Mouse (Mus musculus) cerebellum, postnatal 10 days (tissue): ENCODE measurements around the gene Hs3st2.

ENCODE experiments used
- DNase-seq, 2 experiments: peaks; one replicate each; pipeline ENCODE4 v3.0.0; 2021; ENCODE audit warnings: mixed read lengths in 2 of 2

Gene Hs3st2

DNA sequence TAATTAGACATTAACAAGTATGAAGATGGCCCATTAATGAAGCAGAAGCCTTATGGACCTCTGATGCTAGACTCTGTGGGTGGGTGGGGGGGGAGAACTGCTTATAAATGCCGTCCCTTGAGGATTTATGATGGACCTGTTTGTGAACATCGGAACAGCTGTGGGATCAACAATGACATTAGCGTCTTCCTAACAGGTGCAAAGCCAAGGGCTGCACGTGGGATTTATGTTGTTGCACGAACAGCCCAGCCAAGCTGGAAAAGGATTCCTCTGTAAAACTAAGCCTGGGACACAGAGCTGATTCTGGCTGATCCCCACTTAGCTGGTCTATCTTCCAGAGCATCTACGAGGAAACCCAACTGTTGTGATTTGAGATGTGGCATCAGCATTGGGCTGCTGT, 69.0 kb downstream of the Hs3st2 start:
- no peak for DNase-seq

DNA sequence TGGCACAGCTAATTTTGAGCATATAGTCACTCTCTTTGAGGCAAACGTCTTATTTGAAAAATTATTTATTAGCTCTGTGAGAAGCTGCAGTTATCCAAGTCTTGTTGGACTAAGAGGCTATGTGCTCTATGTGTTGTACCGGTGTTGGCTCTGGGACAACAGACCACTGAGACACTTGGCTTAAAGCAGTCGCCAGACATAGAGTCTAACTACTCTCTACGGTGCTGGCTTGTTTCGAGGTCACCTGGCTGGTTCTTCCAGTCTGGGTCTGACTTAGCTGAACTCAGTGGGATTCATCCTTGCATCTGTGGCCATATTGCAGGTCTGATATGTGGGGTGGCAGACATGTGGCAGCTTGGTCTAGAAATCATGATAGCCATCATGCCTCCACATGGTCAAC, 72.8 kb downstream of the Hs3st2 start:
- DNase-seq, result peak; percentile 83 to 89

DNA sequence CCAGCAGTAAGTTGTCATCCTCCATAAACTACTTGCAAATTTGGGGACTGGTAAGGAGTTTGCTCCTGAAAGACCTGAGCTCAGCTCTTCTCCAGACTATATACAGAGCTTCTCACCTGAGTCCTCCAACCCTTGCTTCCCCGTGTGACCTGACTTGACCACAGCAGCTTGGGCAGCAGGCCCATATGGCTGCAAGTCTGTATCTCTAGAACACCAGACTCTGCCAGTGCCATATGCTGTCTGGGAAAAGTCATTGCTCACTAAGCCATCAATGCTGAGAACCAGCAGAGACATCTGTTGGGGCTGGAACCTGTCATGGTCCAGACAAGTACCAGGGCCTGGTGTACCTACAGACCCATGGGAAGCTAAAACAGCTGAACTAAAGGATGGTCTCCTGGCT, 73.5 kb downstream of the Hs3st2 start:
- peak; percentile 70 to 78 for DNase-seq

DNA sequence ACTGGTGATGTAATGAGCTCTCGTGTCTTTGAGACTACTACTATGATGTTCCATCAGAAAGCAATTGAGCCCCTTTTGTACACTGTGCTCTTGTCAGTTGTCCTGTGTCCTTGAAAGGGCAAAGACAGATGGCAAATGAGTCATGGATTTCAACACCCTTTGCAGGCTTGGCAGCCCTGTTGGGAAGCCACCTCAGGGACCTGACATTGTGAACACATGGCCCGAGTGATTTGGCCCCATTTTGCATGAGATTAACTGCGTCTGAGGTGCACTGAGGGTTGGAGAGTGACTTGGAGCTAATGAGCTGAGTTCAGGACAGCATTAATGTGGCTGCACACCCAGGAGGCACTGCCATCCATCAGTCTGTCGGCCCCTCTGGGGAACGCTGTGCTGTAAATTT, 74.7 kb downstream of the Hs3st2 start:
- DNase-seq, result peak; percentile 44 to 63

DNA sequence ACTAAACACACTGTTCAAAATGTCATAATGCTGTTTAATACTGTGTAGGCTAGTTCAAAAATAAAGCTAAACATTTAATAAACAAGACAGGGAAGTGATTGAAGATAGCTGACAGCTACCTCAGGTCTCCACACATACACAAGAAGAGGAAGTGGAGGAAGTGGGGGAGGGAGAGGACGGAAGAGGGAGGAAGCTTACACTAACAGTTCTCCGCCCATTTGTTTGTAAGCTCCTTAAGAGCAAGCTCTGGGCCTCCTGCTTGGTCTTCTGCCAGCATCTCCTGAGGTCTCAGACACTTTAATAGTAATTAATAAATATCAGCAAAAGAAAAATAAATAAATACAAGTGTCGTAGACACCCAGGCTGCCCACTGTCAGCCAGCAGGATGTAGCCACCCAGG, 77.8 kb downstream of the Hs3st2 start:
- no peak for DNase-seq

DNA sequence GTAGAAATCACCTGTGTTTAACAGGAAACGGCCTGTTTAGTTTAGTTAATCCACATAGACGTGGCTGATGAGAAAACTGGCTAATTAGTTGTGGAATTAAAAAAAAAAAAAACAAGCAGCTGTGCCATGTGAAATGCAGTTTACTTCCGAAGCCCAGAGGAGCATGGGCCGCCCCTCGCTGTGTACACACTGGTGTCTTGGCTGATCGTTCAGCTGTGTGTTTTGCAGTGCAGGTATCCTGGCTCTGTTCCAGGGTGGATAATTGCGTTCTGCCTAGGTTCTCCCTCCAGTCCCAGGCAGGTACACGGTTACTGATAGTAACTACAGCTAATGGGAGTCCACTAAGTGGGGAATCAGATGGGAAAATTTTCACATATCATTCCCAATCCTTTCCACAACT, 86.6 kb downstream of the Hs3st2 start:
- peak; percentile 49 to 59 for DNase-seq

DNA sequence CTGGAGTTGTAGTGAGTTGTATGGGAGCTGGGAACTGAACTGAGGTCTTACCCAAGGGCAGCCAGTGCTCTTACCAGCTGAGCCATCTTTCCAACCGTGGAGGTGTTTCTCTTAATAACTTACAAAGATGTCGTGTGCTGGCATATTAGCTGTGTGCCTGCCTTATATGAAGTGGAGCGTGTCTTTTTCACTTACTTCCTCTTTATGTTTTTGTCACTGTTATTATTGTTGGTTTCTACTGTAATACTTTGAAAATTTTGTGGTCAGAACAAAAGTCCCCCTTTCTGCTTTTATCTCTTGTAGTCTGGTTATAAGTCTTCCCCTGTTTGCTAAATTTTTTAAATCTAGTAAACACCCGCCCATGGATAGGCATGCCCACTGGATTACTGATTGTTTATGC, 88.4 kb downstream of the Hs3st2 start:
- no peak for DNase-seq

GRCm38 (mm10) chr7:121484590-121484989, 92.9 kb downstream of the Hs3st2 start:
- peak; percentile 22 to 43 for DNase-seq

- DNase-seq, result peak; percentile 43 to 49
Measured at GRCm38 (mm10) chr7:121485266-121485665, 93.6 kb downstream of the Hs3st2 start.

GRCm38 (mm10) chr7:121487291-121487690, 95.6 kb downstream of the Hs3st2 start:
- DNase-seq, result peak in 1 of 2 experiments; percentile 10

- DNase-seq, result no peak
Measured at GRCm38 (mm10) chr7:121489401-121489800, 97.7 kb downstream of the Hs3st2 start.

GRCm38 (mm10) chr7:121491455-121492005, 99.9 kb downstream of the Hs3st2 start:
- no peak for DNase-seq

GRCm38 (mm10) chr7:121500516-121500915, 108.9 kb downstream of the Hs3st2 start:
- peak; percentile 50 to 54 for DNase-seq

DNA sequence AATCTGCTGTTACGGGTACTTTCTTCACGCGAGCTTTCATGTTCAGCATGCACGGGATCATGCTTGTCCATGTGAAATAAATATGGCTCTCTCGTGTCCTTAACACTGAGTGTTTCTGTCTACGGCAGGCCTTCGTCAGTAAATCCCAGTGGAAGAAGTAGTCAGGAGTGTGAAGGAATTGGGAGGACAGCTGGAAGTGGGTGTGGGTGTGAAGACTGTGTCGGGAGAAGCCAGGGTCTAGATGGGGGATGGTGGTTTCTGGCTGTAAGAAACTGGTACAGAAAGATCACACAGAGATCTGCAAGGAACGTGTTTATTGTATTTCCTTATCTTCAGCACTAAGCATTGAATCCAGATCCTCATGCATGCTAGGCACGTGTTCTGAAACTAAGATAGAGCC, 110.0 kb downstream of the Hs3st2 start:
- DNase-seq, result no peak

DNA sequence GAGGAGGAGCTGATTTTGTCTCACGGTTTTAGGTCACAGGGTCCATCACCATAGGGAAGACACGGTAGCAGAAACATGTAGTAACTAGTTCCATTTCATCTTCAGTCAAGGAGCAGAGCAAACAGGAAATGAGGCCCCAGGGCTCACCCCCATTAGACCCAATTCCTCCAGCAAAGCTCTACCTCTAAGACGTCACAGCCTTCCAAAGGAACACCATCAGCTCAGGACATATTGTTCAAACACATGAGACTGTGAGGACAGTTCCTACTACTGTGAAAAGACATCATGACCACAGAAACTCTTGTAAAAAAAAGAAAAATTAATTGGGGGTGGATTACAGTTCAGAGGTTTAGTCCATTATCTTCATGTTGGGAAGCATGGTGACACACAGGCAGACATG, 125.1 kb downstream of the Hs3st2 start:
- DNase-seq, result no peak

GRCm38 (mm10) chr7:121517165-121517591, 125.5 kb downstream of the Hs3st2 start:
- no peak for DNase-seq

GRCm38 (mm10) chr7:121522125-121522524, 130.5 kb downstream of the Hs3st2 start:
- DNase-seq, result no peak

DNA sequence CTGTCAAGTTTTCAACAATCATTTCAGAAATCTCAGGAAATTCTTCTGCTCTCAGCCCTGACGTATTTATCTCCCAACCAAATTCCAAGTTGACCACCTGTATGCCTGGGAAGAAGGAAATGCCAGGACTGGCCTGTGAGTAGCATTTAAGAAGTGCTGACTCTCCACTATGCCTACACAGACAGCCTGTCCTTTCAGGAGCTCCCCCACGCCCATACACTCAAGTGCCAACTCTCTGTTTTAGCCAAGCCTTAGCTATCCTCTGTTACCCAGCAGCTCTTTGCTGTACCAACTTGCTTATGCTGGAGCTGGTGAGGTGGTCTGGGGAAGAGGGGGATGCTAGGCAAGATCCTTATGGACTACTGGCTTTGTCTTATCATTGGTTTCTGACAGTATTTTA, 137.4 kb downstream of the Hs3st2 start:
- peak; percentile 18 to 21 for DNase-seq

- no peak for DNase-seq
Measured at GRCm38 (mm10) chr7:121533639-121534038, 142.0 kb downstream of the Hs3st2 start.

GRCm38 (mm10) chr7:121534386-121534785, 142.7 kb downstream of the Hs3st2 start:
- peak; percentile 82 to 89 for DNase-seq

- DNase-seq, result no peak
Measured at GRCm38 (mm10) chr7:121535987-121536386, 144.3 kb downstream of the Hs3st2 start.

- DNase-seq, result peak; percentile 91 to 92
Measured at GRCm38 (mm10) chr7:121539405-121540275, 148.0 kb downstream of the Hs3st2 start.

GRCm38 (mm10) chr7:121542458-121542857, 150.8 kb downstream of the Hs3st2 start:
- DNase-seq, result peak; percentile 35 to 47

- peak in 1 of 2 experiments; percentile 30 for DNase-seq
Measured at GRCm38 (mm10) chr7:121549329-121550022, 157.8 kb downstream of the Hs3st2 start.
